Comparison of ENCODE assay signal across 7 mouse cellular contexts in genomic region chr3:109340274-109341070, GRCm38 (mm10). TPM values are rescaled to one million over a fixed set of nuclear protein-coding genes. Genes with fewer than 3 reads are reported as not detected.
A peak's percentile ranks its signal among the peaks of the same experiment; 100 is the strongest.
DNase-seq lines count a peak whose midpoint lies in the region; ATAC-seq and TF ChIP-seq lines count a peak whose summit lies in the region.

Vav3 (plus strand) TSS chr3:109340653.

- TF ChIP-seq CTCF in heart, adult 2 months (IDR thresholded peaks at IDR 0.05): no peak
- no peak for TF ChIP-seq CTCF in spleen, adult 2 months (IDR thresholded peaks at IDR 0.05; ENCODE audit: extremely low read depth, insufficient read depth, insufficient read length, insufficient replicate concordance)

- intact Hi-C loops in heart, adult 2 months (cut with DNase I): loop anchor here (2.0 to 10.0 kb wide), 6 partner anchors 30 to 316 kb away; partner anchors contain the start of gene Fam102b

- DNase-seq in adrenal gland, adult 18-20 months (ENCODE audit: low spot score in 2 of 2): peak; percentile 68
- peak; percentile 78 for DNase-seq in embryonic facial prominence, embryonic 10.5 days (ENCODE audit: low spot score)
- DNase-seq in heart, adult 2 months: peak; percentile 87
- peak; percentile 66 for DNase-seq in kidney, adult 18-20 months
- DNase-seq in liver: peak; percentile 54
- peak in 1 of 2 experiments; percentile 63 for DNase-seq in spleen, adult 2 months (ENCODE audit: low read depth in 1 of 2, low spot score in 2 of 2)

- no peaks in the 10 kb centered on the region for H3K9me3 ChIP-seq in embryonic facial prominence, embryonic 10.5 days
- H3K9me3 ChIP-seq in midbrain, embryonic 16.5 days (replicated peaks; ENCODE audit: control insufficient read depth, low read length, poor library complexity, severe bottlenecking): no peaks in the 10 kb centered on the region

- peaks cover 25% of the 10 kb centered on the region for H3K27me3 ChIP-seq in embryonic facial prominence, embryonic 10.5 days (replicated peaks; ENCODE audit: low read depth, poor library complexity, severe bottlenecking)
- no peaks in the 10 kb centered on the region for H3K27me3 ChIP-seq in heart, adult 2 months (ENCODE audit: control insufficient read depth, insufficient read depth, low read length)
- H3K27me3 ChIP-seq in midbrain, embryonic 16.5 days (ENCODE audit: control insufficient read depth, insufficient read depth, low read depth, low read length): no peaks in the 10 kb centered on the region
- no peaks in the 10 kb centered on the region for H3K27me3 ChIP-seq in spleen, adult 2 months (ENCODE audit: control insufficient read depth, insufficient read depth, low read length)

- peak within 1 kb of the TSS; percentile 82 for H3K4me3 ChIP-seq in embryonic facial prominence, embryonic 10.5 days
- H3K4me3 ChIP-seq in heart, adult 2 months: peak within 1 kb of the TSS; percentile 83
- peak within 1 kb of the TSS; percentile 67 for H3K4me3 ChIP-seq in midbrain, embryonic 16.5 days (ENCODE audit: low read depth, low read length)
- H3K4me3 ChIP-seq in spleen, adult 2 months (ENCODE audit: extremely low read depth, insufficient read depth, insufficient read length): peak within 1 kb of the TSS; percentile 81

- H3K4me1 ChIP-seq in embryonic facial prominence, embryonic 10.5 days: peaks cover 15% of the 10 kb centered on the region
- peaks cover 1% of the 10 kb centered on the region; the same call in 1 of the 2 replicates for H3K4me1 ChIP-seq in heart, adult 2 months (ENCODE audit: control insufficient read depth, insufficient read depth, low read length)
- H3K4me1 ChIP-seq in midbrain, embryonic 16.5 days (ENCODE audit: control insufficient read depth, insufficient read depth, low read length): peaks cover 11% of the 10 kb centered on the region
- peaks cover 3% of the 10 kb centered on the region for H3K4me1 ChIP-seq in spleen, adult 2 months (ENCODE audit: control insufficient read depth, insufficient read depth, insufficient read length)

- H3K36me3 ChIP-seq in embryonic facial prominence, embryonic 10.5 days (replicated peaks): no peaks in the 10 kb centered on the region
- peaks cover 2% of the 10 kb centered on the region for H3K36me3 ChIP-seq in heart, adult 2 months (ENCODE audit: control insufficient read depth, insufficient read depth, low read length)
- H3K36me3 ChIP-seq in midbrain, embryonic 16.5 days (ENCODE audit: control insufficient read depth, insufficient read depth, low read length): no peaks in the 10 kb centered on the region
- H3K36me3 ChIP-seq in spleen, adult 2 months (ENCODE audit: control insufficient read depth, insufficient read depth, low read length): no peaks in the 10 kb centered on the region

- peak within 1 kb of the TSS; percentile 85 for H3K9ac ChIP-seq in heart, adult 2 months (ENCODE audit: low read depth, low read length)
- peak within 1 kb of the TSS; percentile 86 for H3K9ac ChIP-seq in midbrain, embryonic 16.5 days (ENCODE audit: low read depth, low read length)

- peak within 1 kb of the TSS; percentile 81 for H3K4me2 ChIP-seq in midbrain, embryonic 16.5 days (ENCODE audit: low read length)

- TF ChIP-seq EP300 in heart, adult 2 months (IDR thresholded peaks at IDR 0.05; ENCODE audit: insufficient read depth, low read depth, low read length): no peak

- peak within 1 kb of the TSS; percentile 87 for H3K27ac ChIP-seq in embryonic facial prominence, embryonic 10.5 days (replicated peaks)
- H3K27ac ChIP-seq in heart, adult 2 months: peak within 1 kb of the TSS; percentile 85
- H3K27ac ChIP-seq in midbrain, embryonic 16.5 days (ENCODE audit: low read length): peak within 1 kb of the TSS; percentile 89
- peak within 1 kb of the TSS; percentile 72 for H3K27ac ChIP-seq in spleen, adult 2 months (ENCODE audit: insufficient read depth, low read length)

- peak; percentile 93 for ATAC-seq in midbrain, embryonic 16.5 days

- 0 out of 2 replicates have a peak, but pooled peaks cover 2% of the 10 kb centered on the region for H3K79me2 ChIP-seq in heart, adult 2 months (replicated peaks; ENCODE audit: control insufficient read depth, insufficient read depth, low read length)

- TF ChIP-seq POLR2A in heart, adult 2 months (IDR thresholded peaks at IDR 0.05; ENCODE audit: insufficient read depth, low read depth, low read length): no peak
- TF ChIP-seq POLR2A in spleen, adult 2 months (IDR thresholded peaks at IDR 0.05; ENCODE audit: low read depth, low read length): no peak

- WGBS in embryonic facial prominence, embryonic 10.5 days: 2% methylated on average over 92 of the region's 92 CpGs
- WGBS in heart, adult 2 months: under 1% methylated on average over 91 of the region's 92 CpGs
- under 1% methylated on average over 72 of the region's 92 CpGs for WGBS in midbrain, embryonic 16.5 days
- WGBS in spleen, adult 2 months: under 1% methylated on average over 89 of the region's 92 CpGs

RNA-seq across cellular contexts. Expression of gene Vav3, which starts in this region (rescaled TPM):
- 1 to 10 TPM; 4.0 to 6.1 TPM for total RNA-seq in adrenal gland, adult 18-20 months (2021)
- polyA plus RNA-seq in embryonic facial prominence, embryonic 10.5 days (2016; fragmentation: Nextera tagmentation; extraction: Ambion mirVana): 5.3 and 6.1 TPM in 2 replicates
- total RNA-seq in heart, adult 2 months (2021): 1 to 10 TPM; 4.4 to 5.0 TPM
- polyA plus RNA-seq in heart, adult 2 months (2012; rRNA removed): 1.7 and 3.5 TPM in 2 replicates
- 18.9 and 29.6 TPM in 2 replicates for polyA plus RNA-seq in midbrain, embryonic 16.5 days (2015; fragmentation: Nextera tagmentation; extraction: Ambion mirVana)
- 1.7 and 2.5 TPM in 2 replicates for polyA plus RNA-seq in spleen, adult 2 months (2012; rRNA removed)
